Mouse (Mus musculus) myocyte (in vitro differentiated cells): ENCODE measurements around the gene Patz1. TPM values are rescaled to one million over a fixed set of nuclear protein-coding genes. Genes with fewer than 3 reads are reported as not detected.

ENCODE experiments used
- H3K27me3 ChIP-seq: one replicate; pipeline ENCODE4 v1.6.1; 2011; ENCODE audit not compliant: control insufficient read depth, insufficient read depth, insufficient read length
- H3K36me3 ChIP-seq: one replicate; pipeline ENCODE4 v1.6.1; 2011; ENCODE audit not compliant: control insufficient read depth, insufficient read depth
- H3K4me2 ChIP-seq: one replicate; pipeline ENCODE4 v1.6.1; 2011; ENCODE audit warnings: low read depth, control low read depth
- H3K4me3 ChIP-seq: one replicate; pipeline ENCODE4 v1.5.1; 2011; ENCODE audit warnings: mild to moderate bottlenecking, control low read depth, moderate library complexity
- H3K79me2 ChIP-seq: one replicate; pipeline ENCODE4 v1.6.1; 2011; ENCODE audit not compliant: control insufficient read depth, insufficient read depth
- H3ac ChIP-seq: one replicate; pipeline ENCODE4 v1.6.1; 2011; ENCODE audit not compliant: control insufficient read depth, insufficient read length
- CEBPB ChIP-seq: IDR thresholded peaks from 2 replicates; pipeline ENCODE4 v1.6.1; 2011; ENCODE audit warnings: mild to moderate bottlenecking, moderate library complexity; ENCODE audit not compliant: poor library complexity, insufficient read depth, severe bottlenecking
- E2F4 ChIP-seq: IDR thresholded peaks from one replicate; pipeline ENCODE4 v1.6.1; 2011; ENCODE audit warnings: mild to moderate bottlenecking, control low read depth, moderate library complexity; ENCODE audit not compliant: insufficient read depth
- MAX ChIP-seq: IDR thresholded peaks from one replicate; pipeline ENCODE4 v1.6.1; 2011; ENCODE audit warnings: low read depth, mild to moderate bottlenecking, control low read depth
- MYOD1 ChIP-seq, 3 experiments: IDR thresholded peaks; one replicate each; pipeline ENCODE4 v1.6.1; 2011; ENCODE audit warnings: control low read depth in 2 of 3, low read depth in 2 of 3, mild to moderate bottlenecking in 2 of 3, moderate library complexity in 1 of 3; ENCODE audit not compliant: insufficient read length in 2 of 3, control insufficient read depth in 1 of 3
- MYOG ChIP-seq, 3 experiments: IDR thresholded peaks; one replicate each; pipeline ENCODE4 v1.6.1; 2011; ENCODE audit warnings: control low read depth in 2 of 3, low read depth in 2 of 3, mild to moderate bottlenecking in 2 of 3; ENCODE audit not compliant: insufficient read length in 2 of 3, control insufficient read depth in 1 of 3, insufficient read depth in 1 of 3
- POLR2A ChIP-seq: IDR thresholded peaks from one replicate; pipeline ENCODE4 v1.6.1; 2011; ENCODE audit warnings: low read depth, mild to moderate bottlenecking, control low read depth, moderate library complexity; ENCODE audit not compliant: insufficient read length
- POLR2AphosphoS2 ChIP-seq: IDR thresholded peaks from one replicate; pipeline ENCODE4 v1.6.1; 2011; ENCODE audit warnings: low read depth, control low read depth; ENCODE audit not compliant: insufficient read length
- REST ChIP-seq: IDR thresholded peaks from one replicate; pipeline ENCODE4 v1.6.1; 2011; ENCODE audit warnings: mild to moderate bottlenecking, control low read depth, moderate library complexity; ENCODE audit not compliant: insufficient read depth, insufficient read length
- SRF ChIP-seq: IDR thresholded peaks from one replicate; pipeline ENCODE4 v1.6.1; 2011; ENCODE audit warnings: low read depth; ENCODE audit not compliant: control insufficient read depth, insufficient read length
- TCF12 ChIP-seq: IDR thresholded peaks from one replicate; pipeline ENCODE4 v1.6.1; 2011; ENCODE audit warnings: mild to moderate bottlenecking, control low read depth; ENCODE audit not compliant: poor library complexity, insufficient read depth, severe bottlenecking
- TCF3 ChIP-seq: IDR thresholded peaks from one replicate; pipeline ENCODE4 v1.6.1; 2011; ENCODE audit warnings: low read depth, control low read depth; ENCODE audit not compliant: insufficient read length
- USF1 ChIP-seq: IDR thresholded peaks from one replicate; pipeline ENCODE4 v1.6.1; 2011; ENCODE audit warnings: low read depth, mild to moderate bottlenecking, control low read depth, moderate library complexity
- polyA plus RNA-seq: library from polyadenylated mRNA; unstranded; fragments of >200 nt; fragmentation: generic; extraction: Trizol; gene quantifications from one replicate; pipeline ENCODE4 v1.2.1, GENCODE M21; 2012; ENCODE audit warnings: missing spikeins

The Patz1 gene
- polyA plus RNA-seq, 1 experiment: 14.5 TPM

DNA sequence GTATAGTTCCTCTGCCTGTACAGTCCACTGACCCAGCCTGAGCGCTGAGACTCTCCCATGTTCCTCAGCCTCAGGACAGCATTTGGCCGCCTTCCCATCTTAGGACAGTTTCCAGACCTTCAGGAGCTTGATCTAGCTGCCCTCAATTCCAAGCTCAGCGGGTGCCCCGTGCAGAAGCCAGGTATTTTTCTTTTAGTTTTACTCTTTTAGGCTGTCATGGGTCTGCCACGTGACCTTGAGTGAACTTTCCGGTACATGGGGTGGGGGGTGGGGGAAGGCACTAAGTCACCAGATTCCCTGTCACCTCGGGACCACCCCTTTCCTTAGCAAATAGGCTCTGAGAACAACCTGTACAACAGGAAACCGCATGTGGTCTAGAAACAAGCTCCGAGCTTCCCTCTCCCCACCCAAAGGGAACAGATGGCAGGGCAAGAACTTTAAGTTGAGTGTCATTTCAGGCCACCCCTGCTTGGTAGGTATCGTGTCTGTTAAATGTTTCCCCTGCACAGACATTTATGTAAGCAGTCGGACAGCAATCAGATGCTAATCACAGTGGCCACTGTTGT lies 47.1 kb downstream of the Patz1 start:
- H3K36me3 ChIP-seq: no peaks in the 10 kb centered on the region
- H3K4me3 ChIP-seq: no peak overlapping the region
- no peaks in the 10 kb centered on the region for H3K79me2 ChIP-seq
- TF ChIP-seq MYOD1 (IDR thresholded peaks at IDR 0.05; ENCODE audit: control insufficient read depth in 1 of 3, insufficient read length in 2 of 3, low read depth in 2 of 3) (no peak), MYOG (IDR thresholded peaks at IDR 0.05; ENCODE audit: control insufficient read depth in 1 of 3, insufficient read depth in 1 of 3, insufficient read length in 2 of 3, low read depth in 2 of 3) (no peak), POLR2AphosphoS2 (no peak), E2F4 (no peak), TCF12 (no peak), USF1 (no peak)
- H3K27me3 ChIP-seq: no peaks in the 10 kb centered on the region
- H3ac ChIP-seq: no peak overlapping the region
- no peak overlapping the region for H3K4me2 ChIP-seq

GRCm38 (mm10) chr11:3336602-3337001 lies 47.9 kb downstream of the Patz1 start:
- Histone ChIP-seq H3K27me3 (no peaks in the 10 kb centered on the region), H3K4me3 (no peak overlapping the region), H3K4me2 (no peak overlapping the region), H3K36me3 (no peaks in the 10 kb centered on the region), H3ac (no peak overlapping the region), H3K79me2 (no peaks in the 10 kb centered on the region)
- no peak for TF ChIP-seq SRF
- TF ChIP-seq USF1: no peak
- TF ChIP-seq POLR2AphosphoS2: no peak
- TF ChIP-seq MYOD1 (IDR thresholded peaks at IDR 0.05; ENCODE audit: control insufficient read depth in 1 of 3, insufficient read length in 2 of 3, low read depth in 2 of 3): no peak
- TF ChIP-seq MAX: no peak
- TF ChIP-seq CEBPB: no peak
- no peak for TF ChIP-seq TCF3
- no peak for TF ChIP-seq MYOG (IDR thresholded peaks at IDR 0.05; ENCODE audit: control insufficient read depth in 1 of 3, insufficient read depth in 1 of 3, insufficient read length in 2 of 3, low read depth in 2 of 3)
- TF ChIP-seq E2F4: no peak
- TF ChIP-seq POLR2A: no peak

GRCm38 (mm10) chr11:3337173-3337955 lies 48.7 kb downstream of the Patz1 start:
- Histone ChIP-seq H3K36me3 (no peaks in the 10 kb centered on the region), H3ac (no peak overlapping the region), H3K79me2 (no peaks in the 10 kb centered on the region), H3K27me3 (no peaks in the 10 kb centered on the region), H3K4me3 (no peak overlapping the region), H3K4me2 (peak overlapping the region; percentile 28)
- TF ChIP-seq MYOD1 (IDR thresholded peaks at IDR 0.05; ENCODE audit: control insufficient read depth in 1 of 3, insufficient read length in 2 of 3, low read depth in 2 of 3) (no peak), POLR2AphosphoS2 (peak; percentile 51)

DNA sequence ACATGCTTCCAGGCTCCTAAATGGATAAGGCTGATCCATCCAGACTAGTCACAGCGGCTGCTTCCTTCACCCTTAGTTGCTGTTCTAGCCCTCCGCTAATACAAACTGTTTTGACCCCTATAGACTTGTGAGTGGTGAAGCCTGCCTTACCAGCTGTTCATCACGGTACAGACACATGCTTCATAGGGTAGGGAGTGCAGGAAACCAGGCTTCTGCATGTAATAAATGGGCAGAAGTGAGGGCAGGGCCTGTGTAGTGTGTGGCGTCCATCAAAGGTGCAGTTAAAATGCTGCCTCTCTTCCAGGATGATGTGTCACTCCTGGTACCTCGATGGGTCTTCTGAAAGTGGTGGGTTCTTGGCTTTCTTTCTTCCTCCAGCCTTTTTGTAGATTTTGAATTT lies 49.3 kb downstream of the Patz1 start:
- no peaks in the 10 kb centered on the region for H3K36me3 ChIP-seq
- H3ac ChIP-seq: no peak overlapping the region
- H3K4me2 ChIP-seq: no peak overlapping the region
- TF ChIP-seq TCF3 (no peak), POLR2A (no peak), CEBPB (no peak), SRF (no peak), POLR2AphosphoS2 (no peak), MAX (no peak), REST (no peak), TCF12 (no peak), MYOD1 (IDR thresholded peaks at IDR 0.05; ENCODE audit: control insufficient read depth in 1 of 3, insufficient read length in 2 of 3, low read depth in 2 of 3) (no peak), USF1 (no peak), E2F4 (no peak)
- H3K4me3 ChIP-seq: no peak overlapping the region
- H3K79me2 ChIP-seq: no peaks in the 10 kb centered on the region
- H3K27me3 ChIP-seq: no peaks in the 10 kb centered on the region

DNA sequence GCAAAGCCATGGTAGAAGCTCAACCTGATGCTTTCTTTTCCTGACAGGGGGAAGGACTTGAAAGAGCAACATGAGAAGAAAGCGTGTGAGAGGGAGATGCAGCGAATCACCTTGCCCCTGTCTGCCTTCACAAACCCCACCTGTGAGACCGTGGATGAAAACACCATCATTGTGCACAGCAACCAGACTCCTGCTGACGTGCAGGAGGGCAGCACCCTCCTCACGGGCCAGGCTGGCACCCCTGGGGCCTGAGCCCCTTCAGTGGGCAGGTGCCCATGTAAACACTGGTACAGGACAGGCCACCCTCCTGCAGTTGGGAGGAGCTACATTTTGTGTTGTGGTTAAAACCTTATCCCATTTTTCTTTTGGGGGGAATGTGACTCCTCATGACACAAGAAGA lies 52.8 kb downstream of the Patz1 start:
- H3K27me3 ChIP-seq: no peaks in the 10 kb centered on the region
- TF ChIP-seq POLR2AphosphoS2 (peak; percentile 81), MYOG (IDR thresholded peaks at IDR 0.05; ENCODE audit: control insufficient read depth in 1 of 3, insufficient read depth in 1 of 3, insufficient read length in 2 of 3, low read depth in 2 of 3) (no peak), REST (no peak), MAX (no peak), SRF (no peak)
- no peak overlapping the region for H3K4me3 ChIP-seq
- peaks cover 11% of the 10 kb centered on the region for H3K36me3 ChIP-seq
- H3ac ChIP-seq: no peak overlapping the region
- H3K4me2 ChIP-seq: no peak overlapping the region
- H3K79me2 ChIP-seq: no peaks in the 10 kb centered on the region
